28 mouse cellular contexts compared by ENCODE assay signal in genomic region chr1:53797074-53797473, GRCm38 (mm10). TPM values are rescaled to one million over a fixed set of nuclear protein-coding genes. Genes with fewer than 3 reads are reported as not detected.
DNase-seq lines count a peak whose midpoint lies in the region; ATAC-seq and TF ChIP-seq lines count a peak whose summit lies in the region.
"Had no signal": no experiment of that assay in that cellular context is flagged by ENCODE, and none has a peak within 500 bp of the region (broad histone marks: within the 10 kb centered on the region; RNA-seq: fewer than 3 reads in every experiment).

No protein-coding gene starts in this region.

- 89% methylated on average over 5 of the region's 5 CpGs for WGBS in forebrain, embryonic 16.5 days

- no peak overlapping the region for H3K4me2 ChIP-seq in forebrain, embryonic 16.5 days (ENCODE audit: low read length)
- H3K4me2 ChIP-seq: forebrain, embryonic 13.5 days; limb, embryonic 13.5 days; liver, embryonic 11.5 days; lung, embryonic 15.5 days; midbrain, embryonic 11.5 days; neural tube, embryonic 15.5 days had no signal

- peaks cover 13% of the 10 kb centered on the region for H3K27me3 ChIP-seq in G1E (ENCODE audit: insufficient read depth, low read length)
- no peaks in the 10 kb centered on the region for H3K27me3 ChIP-seq in forebrain, embryonic 16.5 days (replicated peaks; ENCODE audit: control insufficient read depth, insufficient read depth, low read length)
- H3K27me3 ChIP-seq: forebrain, embryonic 13.5 days; limb, embryonic 13.5 days; lung, embryonic 15.5 days; neural tube, embryonic 15.5 days had no signal

- H3K27ac ChIP-seq in forebrain, embryonic 16.5 days (ENCODE audit: low read length): no peak overlapping the region
- H3K27ac ChIP-seq: forebrain, embryonic 13.5 days; gastrocnemius, adult 2 months; hindbrain, embryonic 10.5 days; hindbrain, postnatal 0 days; left cerebral cortex, adult 2 months; limb, embryonic 13.5 days; lung, embryonic 15.5 days; neural tube, embryonic 15.5 days had no signal

- no peak overlapping the region for H3K4me3 ChIP-seq in G1E (ENCODE audit: low read depth, low read length)
- H3K4me3 ChIP-seq in forebrain, embryonic 16.5 days (replicated peaks; ENCODE audit: low read length): no peak overlapping the region
- H3K4me3 ChIP-seq: forebrain, embryonic 13.5 days; gastrocnemius, adult 2 months; hindbrain, embryonic 10.5 days; left cerebral cortex, adult 2 months; limb, embryonic 13.5 days; lung, embryonic 15.5 days; myocyte; neural tube, embryonic 15.5 days had no signal

- DNase-seq in CD4-positive, CD25-positive, alpha-beta regulatory T cell, adult 2 months (ENCODE audit: low read depth, low spot score): peak; percentile 76
- DNase-seq in G1E (ENCODE audit: low spot score): no peak
- peak; percentile 34 to 42 for DNase-seq in natural killer cell, adult 2 months (ENCODE audit: low spot score in 2 of 2)
- DNase-seq in neural tube, embryonic 10.5 days (ENCODE audit: extremely low spot score, low spot score): no peak
- DNase-seq: adrenal gland, postnatal 10 days; B cell, adult 2 months; cerebellum, adult 8-10 months; cerebellum, postnatal 25 days; gastrocnemius, adult 2 months; heart, postnatal 14 days; kidney, adult 9 months; kidney, postnatal 10 days; right cerebral cortex, postnatal 25 days; spleen, adult 18-20 months; thymus, postnatal 36 days had no signal

- no peak overlapping the region for H3K9ac ChIP-seq in forebrain, embryonic 16.5 days (replicated peaks; ENCODE audit: low read depth, low read length)
- H3K9ac ChIP-seq: forebrain, embryonic 13.5 days; limb, embryonic 13.5 days; lung, embryonic 15.5 days; neural tube, embryonic 15.5 days had no signal

- no peaks in the 10 kb centered on the region for H3K9me3 ChIP-seq in G1E (replicated peaks)
- no peaks in the 10 kb centered on the region for H3K9me3 ChIP-seq in forebrain, embryonic 16.5 days (ENCODE audit: control insufficient read depth, low read length)
- H3K9me3 ChIP-seq: forebrain, embryonic 13.5 days; hindbrain, embryonic 10.5 days; limb, embryonic 13.5 days; lung, embryonic 15.5 days; neural tube, embryonic 15.5 days had no signal

- TF ChIP-seq CTCF in G1E (IDR thresholded peaks at IDR 0.05; ENCODE audit: low read depth, low read length): no peak

- peaks cover 7% of the 10 kb centered on the region for H3K4me1 ChIP-seq in G1E (ENCODE audit: insufficient read depth, low read depth, low read length)
- no peaks in the 10 kb centered on the region for H3K4me1 ChIP-seq in forebrain, embryonic 16.5 days (replicated peaks; ENCODE audit: control insufficient read depth, insufficient read depth, low read length)
- H3K4me1 ChIP-seq: forebrain, embryonic 13.5 days; hindbrain, embryonic 10.5 days; limb, embryonic 13.5 days; lung, embryonic 15.5 days; neural tube, embryonic 15.5 days had no signal

- H3K36me3 ChIP-seq in G1E (replicated peaks): no peaks in the 10 kb centered on the region
- H3K36me3 ChIP-seq in forebrain, embryonic 16.5 days (ENCODE audit: control insufficient read depth, insufficient read depth): no peaks in the 10 kb centered on the region
- H3K36me3 ChIP-seq: hindbrain, embryonic 10.5 days; limb, embryonic 13.5 days; lung, embryonic 15.5 days; neural tube, embryonic 15.5 days had no signal

- peak; percentile 84 for ATAC-seq in G1E (ENCODE audit: extremely low read depth, insufficient number of reproducible peaks, low FRiP score, poor library complexity, severe bottlenecking)
- 0 out of 2 replicates have a peak, but pooled peaks have one; percentile 29 for ATAC-seq in common myeloid progenitor, adult 5-6 weeks (replicated peaks; ENCODE audit: low read depth, poor library complexity, severe bottlenecking)
- no peak for ATAC-seq in granulocyte monocyte progenitor cell, adult 5-6 weeks (replicated peaks; ENCODE audit: poor library complexity, severe bottlenecking)
- no peak for ATAC-seq in forebrain, embryonic 16.5 days
- ATAC-seq: forebrain, embryonic 13.5 days; hindbrain, postnatal 0 days had no signal

RNA-seq across cellular contexts. Expression of gene Stk17b, which starts 12.1 kb away (rescaled TPM):
- total RNA-seq in G1E (2014; fragmentation: Nextera tagmentation) (72.8 and 85.6 TPM in 2 replicates), G1E (2017) (140 and 177 TPM in 2 replicates)
- polyA plus RNA-seq in G1E (2012): 3.3 and 3.6 TPM in 2 replicates
- total RNA-seq in common myeloid progenitor, adult 5-6 weeks (2017): 49.9 and 61.7 TPM in 2 replicates
- total RNA-seq in granulocyte monocyte progenitor cell, adult 5-6 weeks (2014; fragmentation: Nextera tagmentation): 10.8 and 16.2 TPM in 2 replicates
- 51.3 and 58.9 TPM in 2 replicates for total RNA-seq in granulocyte monocyte progenitor cell, adult 5-6 weeks (2017)
- 4.9 and 6.0 TPM in 2 replicates for polyA plus RNA-seq in forebrain, embryonic 16.5 days (2015; fragmentation: Nextera tagmentation; extraction: Ambion mirVana)

Comparison
In these comparisons a context has a peak if more than half of its experiments do, and no peak if none do; other contexts are left out.
1. DNase-seq: peak in CD4-positive, CD25-positive, alpha-beta regulatory T cell, adult 2 months (single experiment) and natural killer cell, adult 2 months (2 of 2); none in G1E (single experiment) and neural tube, embryonic 10.5 days (single experiment).
2. ATAC-seq: peak in G1E (single experiment) and common myeloid progenitor, adult 5-6 weeks (single experiment); none in granulocyte monocyte progenitor cell, adult 5-6 weeks (single experiment) and forebrain, embryonic 16.5 days (single experiment).